Comparison of ENCODE assay signal across 22 mouse cellular contexts in genomic region chr1:182642779-182643178, GRCm38 (mm10).
DNase-seq lines count a peak whose midpoint lies in the region; ATAC-seq lines count a peak whose summit lies in the region.
"Had no signal": no experiment of that assay in that cellular context is flagged by ENCODE, and none has a peak within 500 bp of the region (broad histone marks: within the 10 kb centered on the region; RNA-seq: fewer than 3 reads in every experiment).

No protein-coding gene starts in this region.

- H3K9me3 ChIP-seq in kidney, embryonic 15.5 days (replicated peaks), result no peaks in the 10 kb centered on the region
- H3K9me3 ChIP-seq in neural tube, embryonic 15.5 days (replicated peaks), result no peaks in the 10 kb centered on the region
- no peaks in the 10 kb centered on the region for H3K9me3 ChIP-seq in kidney, embryonic 14.5 days (ENCODE audit: control insufficient read depth, low read length)
- H3K9me3 ChIP-seq: embryonic facial prominence, embryonic 12.5 days; heart, embryonic 13.5 days; limb, embryonic 10.5 days had no signal

- no peak; the same call in 1 of the 2 replicates for ATAC-seq in kidney, embryonic 15.5 days (replicated peaks; ENCODE audit: low FRiP score)
- no peak for ATAC-seq in neural tube, embryonic 15.5 days (ENCODE audit: low FRiP score)
- ATAC-seq in kidney, embryonic 14.5 days (ENCODE audit: low FRiP score, low TSS enrichment), result peak; percentile 36; the same call in 1 of the 2 replicates
- no peak for ATAC-seq in inflammation-experienced regulatory T-cells, adult 6 months
- ATAC-seq: forebrain, embryonic 14.5 days; intestine, embryonic 16.5 days; liver, postnatal 0 days had no signal

- peaks cover 32% of the 10 kb centered on the region for H3K4me1 ChIP-seq in kidney, embryonic 15.5 days
- H3K4me1 ChIP-seq in neural tube, embryonic 15.5 days, result peaks cover 42% of the 10 kb centered on the region
- H3K4me1 ChIP-seq in kidney, embryonic 14.5 days (ENCODE audit: control insufficient read depth, insufficient read depth, low read length), result peaks cover 10% of the 10 kb centered on the region

- H3K27ac ChIP-seq in kidney, embryonic 15.5 days, result no peak overlapping the region
- H3K27ac ChIP-seq in neural tube, embryonic 15.5 days (replicated peaks), result no peak overlapping the region
- H3K27ac ChIP-seq in kidney, embryonic 14.5 days (ENCODE audit: low read depth, low read length), result no peak overlapping the region
- H3K27ac ChIP-seq: embryonic facial prominence, embryonic 12.5 days; heart, embryonic 13.5 days; hindbrain, embryonic 14.5 days had no signal

- no peaks in the 10 kb centered on the region for H3K27me3 ChIP-seq in kidney, embryonic 15.5 days
- no peaks in the 10 kb centered on the region for H3K27me3 ChIP-seq in neural tube, embryonic 15.5 days (replicated peaks)
- H3K27me3 ChIP-seq in kidney, embryonic 14.5 days (ENCODE audit: control insufficient read depth, insufficient read depth, low read length), result no peaks in the 10 kb centered on the region
- H3K27me3 ChIP-seq: embryonic facial prominence, embryonic 12.5 days; heart, embryonic 13.5 days had no signal

- H3K36me3 ChIP-seq in kidney, embryonic 15.5 days, result no peaks in the 10 kb centered on the region
- H3K36me3 ChIP-seq in neural tube, embryonic 15.5 days, result no peaks in the 10 kb centered on the region
- no peaks in the 10 kb centered on the region for H3K36me3 ChIP-seq in kidney, embryonic 14.5 days (ENCODE audit: control insufficient read depth, insufficient read depth, low read length)
- H3K36me3 ChIP-seq: embryonic facial prominence, embryonic 12.5 days; heart, embryonic 13.5 days; limb, embryonic 10.5 days had no signal

- intact Hi-C loops in gastrocnemius, postnatal 36 days (cut with DNase I), result no loop called here

- H3K9ac ChIP-seq in kidney, embryonic 15.5 days, result no peak overlapping the region
- no peak overlapping the region for H3K9ac ChIP-seq in neural tube, embryonic 15.5 days (replicated peaks)
- no peak overlapping the region for H3K9ac ChIP-seq in kidney, embryonic 14.5 days (ENCODE audit: low read depth, low read length)
- H3K9ac ChIP-seq: embryonic facial prominence, embryonic 12.5 days; heart, embryonic 13.5 days; hindbrain, embryonic 14.5 days; liver, postnatal 0 days had no signal

- DNase-seq in kidney, adult 11 months, result peak; percentile 14
- DNase-seq in neural tube, embryonic 10.5 days (ENCODE audit: extremely low spot score, low spot score), result peak; percentile 46
- DNase-seq in gastrocnemius, postnatal 36 days, result no peak
- DNase-seq: cerebellum, adult 8-10 months; gastrocnemius, postnatal 10 days; heart, adult 18-20 months; liver, postnatal 0 days; lung, postnatal 10 days; right cerebral cortex, postnatal 14 days; spleen, adult 18-20 months; thymus, adult 18-20 months had no signal

- H3K4me2 ChIP-seq in kidney, embryonic 15.5 days, result no peak overlapping the region
- H3K4me2 ChIP-seq in neural tube, embryonic 15.5 days, result no peak overlapping the region
- no peak overlapping the region for H3K4me2 ChIP-seq in kidney, embryonic 14.5 days (replicated peaks; ENCODE audit: low read depth, low read length)
- H3K4me2 ChIP-seq: heart, embryonic 13.5 days; hindbrain, embryonic 14.5 days had no signal

- WGBS in kidney, embryonic 15.5 days, result 55% methylated on average over 2 of the region's 2 CpGs
- WGBS in neural tube, embryonic 15.5 days, result 57% methylated on average over 2 of the region's 2 CpGs
- WGBS in kidney, embryonic 14.5 days, result 60% methylated on average over 2 of the region's 2 CpGs

- no peak overlapping the region for H3K4me3 ChIP-seq in kidney, embryonic 15.5 days (replicated peaks)
- no peak overlapping the region for H3K4me3 ChIP-seq in neural tube, embryonic 15.5 days (replicated peaks)
- H3K4me3 ChIP-seq in kidney, embryonic 14.5 days (ENCODE audit: low read length), result no peak overlapping the region
- H3K4me3 ChIP-seq: embryonic facial prominence, embryonic 12.5 days; erythroblast, embryonic 14.5 days; heart, embryonic 13.5 days; limb, embryonic 10.5 days had no signal

Comparison
In these comparisons a context has a peak if more than half of its experiments do, and no peak if none do; other contexts are left out.
1. DNase-seq: peak in kidney, adult 11 months (single experiment) and neural tube, embryonic 10.5 days (single experiment); none in gastrocnemius, postnatal 36 days (0 of 2).